Mouse (Mus musculus): ENCODE measurements around the gene Tmem151b. TPM values are rescaled to one million over a fixed set of nuclear protein-coding genes. Genes with fewer than 3 reads are reported as not detected.

Tmem151b gene
- total and polyA plus RNA-seq, 2 experiments = 0.01 TPM; not detected in 1

DNA sequence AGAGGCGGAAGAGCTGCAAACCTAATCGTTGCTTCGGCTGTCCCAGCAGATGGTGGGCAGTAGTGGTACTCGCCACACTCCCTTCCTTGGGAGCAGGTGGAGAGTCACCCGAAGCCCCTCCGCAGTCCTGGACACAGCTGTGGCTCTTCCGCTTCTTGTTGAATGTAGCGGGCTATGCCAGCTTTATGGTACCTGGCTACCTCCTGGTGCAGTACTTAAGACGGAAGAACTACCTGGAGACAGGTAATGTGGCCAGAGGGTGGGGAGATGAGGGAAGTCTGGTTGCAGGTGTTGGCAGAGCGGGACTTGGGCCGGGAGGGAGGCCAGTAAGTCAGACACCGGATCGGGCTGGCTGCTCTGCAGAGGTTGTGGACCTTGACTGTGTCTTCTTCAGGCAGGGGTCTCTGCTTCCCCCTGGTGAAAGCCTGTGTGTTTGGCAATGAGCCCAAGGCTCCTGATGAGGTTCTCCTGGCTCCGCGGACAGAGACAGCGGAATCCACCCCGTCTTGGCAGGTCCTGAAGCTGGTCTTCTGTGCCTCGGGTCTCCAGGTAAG lies 15.1 kb upstream of the Tmem151b start:
- 16% methylated on average over 18 of the region's 18 CpGs for WGBS
- DNase-seq (ENCODE audit: extremely low read depth, low read depth, low spot score) = peak; percentile 31
- TF ChIP-seq CTCF (IDR thresholded peaks at IDR 0.05; ENCODE audit: low read depth, low read length) (no peak), POLR2A (IDR thresholded peaks at IDR 0.05; ENCODE audit: extremely low read depth, insufficient read depth, low read length) (no peak)
- peak overlapping the region; percentile 86 for H3K4me3 ChIP-seq (ENCODE audit: insufficient read depth, low read depth, low read length)
- peaks cover 5% of the 10 kb centered on the region for H3K79me2 ChIP-seq (ENCODE audit: control insufficient read depth, insufficient read depth, low read length)
- H3K27me3 ChIP-seq (ENCODE audit: control insufficient read depth, insufficient read depth, low read length) = no peaks in the 10 kb centered on the region
- H3K27ac ChIP-seq (replicated peaks; ENCODE audit: insufficient read depth, low read depth, low read length) = peak overlapping the region; percentile 55; the same call in 1 of the 2 replicates
- peak overlapping the region; percentile 95 for H3K9ac ChIP-seq (ENCODE audit: low read depth, low read length)
- H3K4me1 ChIP-seq (ENCODE audit: control insufficient read depth, insufficient read depth, low read length) = peaks cover 17% of the 10 kb centered on the region
- H3K36me3 ChIP-seq (ENCODE audit: control insufficient read depth, insufficient read depth, low read length) = peaks cover 26% of the 10 kb centered on the region

DNA sequence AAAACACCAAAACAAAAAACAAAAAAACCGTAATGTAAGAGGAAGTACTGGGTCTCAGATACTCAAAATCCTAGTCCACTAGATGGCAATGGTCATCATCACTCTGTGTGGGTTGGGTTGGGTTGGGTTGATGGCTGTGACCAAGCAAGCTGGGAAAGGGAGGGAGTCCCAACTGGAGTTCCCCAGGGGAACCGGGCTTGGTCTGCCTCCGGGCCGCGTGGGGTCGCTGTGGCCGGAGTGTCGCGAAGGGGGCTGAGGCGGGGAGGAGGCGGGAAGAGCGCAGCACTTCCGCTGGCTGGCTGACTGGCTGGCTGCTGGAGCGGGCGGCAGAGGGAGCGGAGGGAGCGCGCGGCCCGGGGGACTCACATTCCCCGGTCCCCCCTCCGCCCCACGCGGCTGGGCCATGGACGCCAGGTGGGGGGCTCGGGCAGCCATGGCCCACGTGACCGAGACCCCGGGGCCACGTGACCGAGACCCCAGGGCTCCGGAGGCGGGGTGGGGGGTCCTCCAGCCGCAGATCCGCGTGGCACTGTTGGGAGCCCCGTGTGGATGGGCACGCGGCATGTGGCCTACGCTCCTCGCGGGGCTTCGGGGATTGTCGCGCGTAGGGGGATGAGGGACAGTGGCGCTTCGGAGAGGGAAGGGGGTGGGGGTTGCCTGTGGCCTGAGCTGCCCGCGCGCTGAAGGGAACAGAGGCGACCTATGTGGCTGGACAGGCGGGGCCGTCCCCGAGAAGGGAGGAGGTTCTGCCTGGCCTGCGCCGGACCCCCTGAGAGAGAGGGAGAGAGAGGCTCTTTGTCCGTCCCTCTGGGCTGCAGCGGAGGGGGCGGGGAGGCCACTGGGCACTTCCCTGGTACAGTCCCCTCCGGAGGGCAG lies 14.4 kb upstream of the Tmem151b start, which contains the start of gene Slc35b2:
Gene Slc35b2, plus strand, starts transcription at position 220 of the 876 bp plus-strand sequence.
- peak within 1 kb of the TSS; percentile 95 for H3K9ac ChIP-seq (ENCODE audit: low read depth, low read length)
- H3K79me2 ChIP-seq (ENCODE audit: control insufficient read depth, insufficient read depth, low read length) = peaks cover 5% of the 10 kb centered on the region
- no peaks in the 10 kb centered on the region for H3K27me3 ChIP-seq (ENCODE audit: control insufficient read depth, insufficient read depth, low read length)
- H3K27ac ChIP-seq (replicated peaks; ENCODE audit: insufficient read depth, low read depth, low read length) = peak within 1 kb of the TSS; percentile 55
- 1% methylated on average over 54 of the region's 61 CpGs for WGBS
- TF ChIP-seq CTCF (IDR thresholded peaks at IDR 0.05; ENCODE audit: low read depth, low read length) = peak; percentile 89
- peak; percentile 70; the same call in 1 of the 2 replicates for TF ChIP-seq POLR2A (IDR thresholded peaks at IDR 0.05; ENCODE audit: extremely low read depth, insufficient read depth, low read length)
- DNase-seq (ENCODE audit: extremely low read depth, low read depth, low spot score) = peak; percentile 79
- peaks cover 19% of the 10 kb centered on the region for H3K36me3 ChIP-seq (ENCODE audit: control insufficient read depth, insufficient read depth, low read length)
- H3K4me3 ChIP-seq (ENCODE audit: insufficient read depth, low read depth, low read length) = peak within 1 kb of the TSS; percentile 86
- H3K4me1 ChIP-seq (ENCODE audit: control insufficient read depth, insufficient read depth, low read length) = peaks cover 13% of the 10 kb centered on the region

DNA sequence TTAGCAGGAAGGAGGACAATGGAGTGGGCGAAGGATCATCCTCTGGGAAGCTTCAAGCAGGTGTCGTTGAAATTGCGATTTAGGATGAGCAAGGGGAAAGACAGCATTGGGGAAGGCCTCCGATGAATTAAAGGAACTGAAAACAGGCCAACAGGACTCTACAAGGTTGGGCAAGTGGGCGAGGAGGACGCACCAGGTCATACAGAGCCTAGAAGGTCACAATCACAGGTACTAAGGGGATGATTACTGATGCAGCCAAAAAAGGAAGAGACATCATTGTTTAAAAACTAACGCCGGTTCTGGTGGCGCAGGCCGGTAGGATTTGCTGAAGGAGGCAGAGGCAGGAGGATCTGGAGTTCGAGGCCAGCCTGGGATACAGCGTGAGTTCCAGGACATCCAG lies 13.7 kb upstream of the Tmem151b start:
- 72% methylated on average over 12 of the region's 12 CpGs for WGBS
- DNase-seq (ENCODE audit: extremely low read depth, low read depth, low spot score) = no peak
- Histone ChIP-seq H3K4me3 (ENCODE audit: insufficient read depth, low read depth, low read length) (no peak overlapping the region), H3K27ac (replicated peaks; ENCODE audit: insufficient read depth, low read depth, low read length) (no peak overlapping the region), H3K9ac (ENCODE audit: low read depth, low read length) (no peak overlapping the region), H3K79me2 (ENCODE audit: control insufficient read depth, insufficient read depth, low read length) (peaks cover 5% of the 10 kb centered on the region), H3K27me3 (ENCODE audit: control insufficient read depth, insufficient read depth, low read length) (no peaks in the 10 kb centered on the region), H3K36me3 (ENCODE audit: control insufficient read depth, insufficient read depth, low read length) (peaks cover 13% of the 10 kb centered on the region), H3K4me1 (ENCODE audit: control insufficient read depth, insufficient read depth, low read length) (peaks cover 11% of the 10 kb centered on the region)
- TF ChIP-seq POLR2A (IDR thresholded peaks at IDR 0.05; ENCODE audit: extremely low read depth, insufficient read depth, low read length) = no peak
- no peak for TF ChIP-seq CTCF (IDR thresholded peaks at IDR 0.05; ENCODE audit: low read depth, low read length)

DNA sequence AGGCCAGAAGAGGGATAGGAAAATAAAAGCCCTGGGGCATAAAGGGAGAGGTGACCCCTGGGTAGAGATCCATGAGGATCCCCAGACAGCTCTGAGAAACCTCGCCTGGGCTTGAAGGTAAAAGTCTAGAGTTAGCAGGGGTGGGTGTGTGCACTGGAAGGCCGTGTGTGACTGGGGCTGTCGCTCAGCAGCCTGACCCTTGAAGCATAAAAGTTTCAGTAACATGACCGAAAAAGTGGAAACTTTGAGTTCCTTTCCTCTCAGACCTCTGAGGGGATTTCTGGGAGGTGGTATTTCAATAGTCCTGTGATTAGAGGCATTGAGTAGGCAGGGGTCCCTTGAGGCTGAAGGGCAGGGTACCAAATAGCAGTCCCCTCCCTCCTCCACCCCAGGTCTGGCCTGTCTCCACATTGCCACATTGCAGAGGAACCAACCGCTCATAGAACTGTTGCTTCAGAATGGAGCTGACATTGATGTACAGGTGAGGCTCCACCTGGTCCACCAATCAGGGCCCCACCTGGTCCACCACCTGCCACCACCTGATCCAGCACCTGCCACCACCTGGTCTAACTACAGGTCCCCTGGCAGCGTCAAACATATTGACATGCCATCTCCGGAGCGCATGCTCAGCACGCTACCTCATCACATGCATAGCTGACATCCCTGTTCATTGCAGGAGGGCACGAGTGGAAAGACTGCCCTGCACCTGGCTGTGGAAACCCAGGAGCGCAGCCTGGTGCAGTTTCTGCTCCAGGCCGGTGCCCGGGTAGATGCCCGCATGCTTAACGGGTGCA lies 10.5 kb upstream of the Tmem151b start:
- no peak overlapping the region for H3K4me3 ChIP-seq (ENCODE audit: insufficient read depth, low read depth, low read length)
- H3K27ac ChIP-seq (replicated peaks; ENCODE audit: insufficient read depth, low read depth, low read length) = no peak overlapping the region
- WGBS = 93% methylated on average over 15 of the region's 15 CpGs
- DNase-seq (ENCODE audit: extremely low read depth, low read depth, low spot score) = no peak
- H3K4me1 ChIP-seq (ENCODE audit: control insufficient read depth, insufficient read depth, low read length) = 0 out of 2 replicates have a peak, but pooled peaks cover 2% of the 10 kb centered on the region
- H3K36me3 ChIP-seq (ENCODE audit: control insufficient read depth, insufficient read depth, low read length) = no peaks in the 10 kb centered on the region
- H3K27me3 ChIP-seq (ENCODE audit: control insufficient read depth, insufficient read depth, low read length) = no peaks in the 10 kb centered on the region
- H3K9ac ChIP-seq (ENCODE audit: low read depth, low read length) = no peak overlapping the region
- peaks cover 5% of the 10 kb centered on the region for H3K79me2 ChIP-seq (ENCODE audit: control insufficient read depth, insufficient read depth, low read length)
- TF ChIP-seq POLR2A (IDR thresholded peaks at IDR 0.05; ENCODE audit: extremely low read depth, insufficient read depth, low read length) = no peak

DNA sequence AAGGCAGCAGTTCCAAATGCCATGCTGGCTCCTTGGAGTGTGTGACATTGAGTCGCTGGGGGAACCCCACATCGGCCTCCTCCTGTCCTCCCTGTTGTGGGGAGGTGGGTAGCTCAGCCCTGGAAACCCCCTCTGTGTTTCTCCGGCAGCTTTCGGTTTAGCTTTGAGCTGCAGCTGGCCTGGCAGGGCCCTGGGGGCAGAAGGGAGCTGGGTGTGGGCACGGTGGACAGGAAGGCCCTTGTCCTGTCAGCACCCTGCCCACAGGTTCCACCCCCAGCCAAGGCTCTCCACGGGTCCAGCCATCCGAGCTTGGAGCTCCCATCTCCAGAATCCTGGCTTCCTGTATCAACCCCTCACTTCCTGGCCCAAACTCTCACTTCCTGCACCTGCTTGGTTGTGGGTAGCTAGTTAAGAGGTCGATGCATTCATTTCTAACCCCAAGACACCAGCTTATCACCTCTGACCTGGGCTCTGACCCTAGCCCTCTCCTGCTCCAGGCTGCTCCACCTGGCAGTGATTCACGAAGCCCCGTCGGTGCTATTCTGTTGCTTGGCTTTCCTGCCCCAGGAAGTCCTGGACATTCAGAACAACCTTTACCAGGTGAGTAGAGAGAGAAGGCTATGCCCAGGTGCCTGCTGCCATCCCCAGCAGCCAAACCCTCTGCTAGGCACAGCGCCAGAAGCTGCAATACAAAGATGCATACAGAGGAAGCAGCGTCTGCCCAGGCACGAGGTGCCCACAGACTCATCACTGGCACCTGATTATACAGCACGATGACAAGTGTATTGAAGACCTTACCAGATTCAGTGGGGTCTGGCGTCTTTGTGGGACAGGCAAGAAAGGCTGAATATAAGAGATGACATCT lies 8.8 kb upstream of the Tmem151b start:
- H3K4me1 ChIP-seq (ENCODE audit: control insufficient read depth, insufficient read depth, low read length) = no peaks in the 10 kb centered on the region
- no peak for DNase-seq (ENCODE audit: extremely low read depth, low read depth, low spot score)
- no peaks in the 10 kb centered on the region for H3K27me3 ChIP-seq (ENCODE audit: control insufficient read depth, insufficient read depth, low read length)
- no peaks in the 10 kb centered on the region for H3K79me2 ChIP-seq (ENCODE audit: control insufficient read depth, insufficient read depth, low read length)
- H3K36me3 ChIP-seq (ENCODE audit: control insufficient read depth, insufficient read depth, low read length) = no peaks in the 10 kb centered on the region
- no peak overlapping the region for H3K27ac ChIP-seq (replicated peaks; ENCODE audit: insufficient read depth, low read depth, low read length)
- peak overlapping the region; percentile 10; the same call in 1 of the 2 replicates for H3K9ac ChIP-seq (ENCODE audit: low read depth, low read length)
- no peak overlapping the region for H3K4me3 ChIP-seq (ENCODE audit: insufficient read depth, low read depth, low read length)
- TF ChIP-seq POLR2A (IDR thresholded peaks at IDR 0.05; ENCODE audit: extremely low read depth, insufficient read depth, low read length) (no peak), CTCF (IDR thresholded peaks at IDR 0.05; ENCODE audit: low read depth, low read length) (no peak)
- WGBS = 73% methylated on average over 16 of the region's 16 CpGs

Measured in liver, adult 2 months (tissue).